Mouse (Mus musculus) testis, adult 2 months (tissue): ENCODE data around the gene Rbm18.

Source experiments
- CTCF ChIP-seq: fragments of 200-500 bp; IDR thresholded peaks from 2 replicates; pipeline ENCODE4 v1.5.1; 2012; ENCODE audit warnings: low read depth, mild to moderate bottlenecking, inconsistent platforms, low read length, moderate library complexity; ENCODE audit not compliant: control insufficient read depth, insufficient read depth, insufficient replicate concordance
- POLR2A ChIP-seq: fragments of 200-500 bp; IDR thresholded peaks from 2 replicates; pipeline ENCODE4 v1.6.1; 2012; ENCODE audit warnings: low read depth, mild to moderate bottlenecking, inconsistent platforms, low read length, moderate library complexity; ENCODE audit not compliant: control insufficient read depth

DNA sequence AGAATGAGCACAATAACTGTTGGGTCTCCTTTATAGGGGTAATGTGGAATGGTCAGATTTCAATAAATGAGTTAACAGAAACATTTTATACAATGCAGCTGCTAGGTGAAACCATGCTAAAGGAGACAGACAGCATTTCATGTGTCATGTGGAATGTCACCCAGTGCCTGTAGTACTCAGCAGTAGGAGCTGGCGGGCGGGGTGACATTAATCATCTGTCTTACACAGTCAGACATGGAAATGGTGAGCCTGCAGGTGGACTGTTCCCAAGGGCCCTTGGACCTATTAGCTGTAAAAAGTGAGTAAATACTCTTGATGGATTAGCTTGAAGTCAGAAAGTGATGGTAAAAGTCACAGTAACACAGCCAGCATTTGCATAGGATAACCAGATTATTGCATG, 47.6 kb upstream of the Rbm18 start:
- no peak for TF ChIP-seq POLR2A
- TF ChIP-seq CTCF, result no peak
